Mouse (Mus musculus) forebrain, postnatal 0 days (tissue): Measurements from ENCODE around the gene Poln. TPM values are rescaled to one million over a fixed set of nuclear protein-coding genes. Genes with fewer than 3 reads are reported as not detected.

ENCODE experiments used
- ATAC-seq: fragments of 200-750 bp; cut with Nextera tagmentation; 2 replicates; pipeline ENCODE4 v1.8.0; 2017; ENCODE audit warnings: mild to moderate bottlenecking, moderate library complexity
- DNase-seq: peaks from one replicate; pipeline ENCODE4 v3.0.0-alpha.2; 2015
- H3K27ac ChIP-seq: fragments of 300-500 bp; sonication (generic); 2 replicates; pipeline ENCODE4 v1.5.1; 2014; ENCODE audit warnings: low read depth, mild to moderate bottlenecking, antibody characterized with exemption, low read length, moderate library complexity, mixed read lengths
- H3K27me3 ChIP-seq: fragments of 300-500 bp; sonication (generic); 2 replicates; pipeline ENCODE4 v1.6.1; 2014; ENCODE audit warnings: mild to moderate bottlenecking, low read length, mixed read lengths; ENCODE audit not compliant: insufficient read depth
- H3K36me3 ChIP-seq: fragments of 300-500 bp; sonication (generic); 2 replicates; pipeline ENCODE4 v1.6.1; 2014; ENCODE audit warnings: mild to moderate bottlenecking, moderate library complexity; ENCODE audit not compliant: insufficient read depth
- H3K4me1 ChIP-seq: fragments of 300-500 bp; sonication (generic); 2 replicates; pipeline ENCODE4 v1.6.1; 2014; ENCODE audit warnings: antibody characterized with exemption; ENCODE audit not compliant: insufficient read depth
- H3K4me2 ChIP-seq: fragments of 300-500 bp; sonication (generic); 2 replicates; pipeline ENCODE4 v1.6.1; 2014; ENCODE audit warnings: low read depth, mild to moderate bottlenecking, moderate library complexity
- H3K4me3 ChIP-seq: fragments of 300-500 bp; sonication (generic); 2 replicates; pipeline ENCODE4 v1.5.1; 2014; ENCODE audit warnings: low read depth, low read length, mixed read lengths
- H3K9ac ChIP-seq: fragments of 300-500 bp; sonication (generic); 2 replicates; pipeline ENCODE4 v1.6.1; 2014; ENCODE audit warnings: mild to moderate bottlenecking
- H3K9me3 ChIP-seq: fragments of 300-500 bp; sonication (generic); 2 replicates; pipeline ENCODE4 v1.6.1; 2016; ENCODE audit warnings: low read length
- CTCF ChIP-seq: sonication (generic); IDR thresholded peaks from 2 replicates; pipeline ENCODE4 v1.5.1; 2016; ENCODE audit warnings: antibody characterized with exemption, control low read depth, low read depth
- WGBS: fragments of 180-500 bp; shearing (Covaris S2); extraction: QIAGEN DNeasy Blood & Tissue Kit; methylation state at CpG from one replicate; pipeline ENCODE4 v1.1.7; 2014; 5-methylcytosine and 5-hydroxymethylcytosine counted together
- polyA plus RNA-seq: library from polyadenylated mRNA; unstranded; fragments of >200 nt; fragmentation: Nextera tagmentation; extraction: Ambion mirVana; gene quantifications from 2 replicates; pipeline ENCODE4 v1.2.1, GENCODE M21; 2015
- total RNA-seq: library from RNA; depleted of rRNA; stranded (reverse); fragments of >200 nt; gene quantifications from 2 replicates; pipeline ENCODE4 v1.2.3, GENCODE M21; 2014

Gene Poln
- total and polyA plus RNA-seq, 2 experiments from 2014 or later: 0.05 to 0.48 TPM

DNA sequence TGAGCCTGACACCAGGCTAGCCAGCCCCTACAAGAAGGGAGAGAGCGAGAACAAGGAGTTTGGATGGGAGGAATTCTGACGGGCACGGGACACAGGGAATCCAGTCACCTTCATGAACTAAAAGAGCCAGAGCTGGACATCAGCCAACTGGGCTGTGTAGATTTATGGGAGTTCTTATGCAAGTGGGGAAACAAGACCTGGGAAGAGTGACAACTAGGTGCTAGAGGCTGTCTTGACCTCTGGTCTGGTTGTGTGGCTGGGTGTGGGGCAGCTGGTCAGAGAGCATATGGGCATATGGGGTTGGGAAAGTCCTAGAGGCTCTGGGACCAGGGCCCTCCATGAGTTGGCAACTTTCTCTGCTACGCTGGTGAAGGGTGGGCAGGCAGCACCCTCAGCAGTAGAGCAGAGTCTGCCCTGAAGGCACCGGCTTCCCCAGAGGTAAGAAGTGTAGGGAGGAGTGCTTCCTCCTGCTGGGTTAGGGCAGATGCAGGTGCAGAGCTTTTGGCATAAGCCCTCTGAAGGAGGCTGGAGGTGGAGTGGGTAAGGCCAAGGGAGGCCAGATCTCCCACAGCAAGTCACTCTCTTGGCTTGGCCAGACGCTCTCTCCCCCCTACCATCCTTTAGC is 169.7 kb downstream of the Poln start:
- Histone ChIP-seq H3K9ac (no peak overlapping the region), H3K36me3 (peaks cover 39% of the 10 kb centered on the region; the same call in 1 of the 2 replicates), H3K27ac (no peak overlapping the region), H3K27me3 (no peaks in the 10 kb centered on the region), H3K4me3 (no peak overlapping the region), H3K4me1 (peaks cover 30% of the 10 kb centered on the region), H3K4me2 (peak overlapping the region; percentile 78), H3K9me3 (no peaks in the 10 kb centered on the region)
- ATAC-seq: no peak
- DNase-seq: no peak
- no peak for TF ChIP-seq CTCF
- WGBS: 77% methylated on average over 6 of the region's 6 CpGs

DNA sequence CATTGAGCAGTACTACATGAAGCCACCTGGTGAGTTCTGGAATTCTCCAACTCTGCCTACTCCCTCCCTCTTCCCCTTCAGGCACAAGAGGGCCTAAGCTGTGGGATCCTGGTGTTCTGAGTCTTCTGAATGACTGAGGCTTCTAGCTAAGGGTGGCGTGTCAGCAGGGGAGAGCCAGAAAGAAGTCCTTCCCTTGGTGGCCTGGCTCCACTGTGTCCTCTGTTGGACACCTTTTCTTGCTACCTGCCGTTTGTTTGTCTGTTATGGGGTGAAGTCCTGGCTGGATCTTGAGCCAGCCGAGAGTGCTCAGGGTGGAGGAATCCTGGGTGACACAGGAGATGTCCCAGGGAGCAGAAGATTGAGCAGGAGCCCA is 170.8 kb downstream of the Poln start:
- no peak for TF ChIP-seq CTCF
- ATAC-seq: no peak
- Histone ChIP-seq H3K9me3 (no peaks in the 10 kb centered on the region), H3K4me2 (peak overlapping the region; percentile 78), H3K36me3 (peaks cover 33% of the 10 kb centered on the region; the same call in 1 of the 2 replicates), H3K4me3 (peak overlapping the region; percentile 71), H3K4me1 (peaks cover 30% of the 10 kb centered on the region), H3K9ac (0 out of 2 replicates have a peak overlapping the region, but pooled peaks have one; percentile 87), H3K27me3 (no peaks in the 10 kb centered on the region), H3K27ac (no peak overlapping the region)
- no peak for DNase-seq
- WGBS: 84% methylated on average over 3 of the region's 3 CpGs

DNA sequence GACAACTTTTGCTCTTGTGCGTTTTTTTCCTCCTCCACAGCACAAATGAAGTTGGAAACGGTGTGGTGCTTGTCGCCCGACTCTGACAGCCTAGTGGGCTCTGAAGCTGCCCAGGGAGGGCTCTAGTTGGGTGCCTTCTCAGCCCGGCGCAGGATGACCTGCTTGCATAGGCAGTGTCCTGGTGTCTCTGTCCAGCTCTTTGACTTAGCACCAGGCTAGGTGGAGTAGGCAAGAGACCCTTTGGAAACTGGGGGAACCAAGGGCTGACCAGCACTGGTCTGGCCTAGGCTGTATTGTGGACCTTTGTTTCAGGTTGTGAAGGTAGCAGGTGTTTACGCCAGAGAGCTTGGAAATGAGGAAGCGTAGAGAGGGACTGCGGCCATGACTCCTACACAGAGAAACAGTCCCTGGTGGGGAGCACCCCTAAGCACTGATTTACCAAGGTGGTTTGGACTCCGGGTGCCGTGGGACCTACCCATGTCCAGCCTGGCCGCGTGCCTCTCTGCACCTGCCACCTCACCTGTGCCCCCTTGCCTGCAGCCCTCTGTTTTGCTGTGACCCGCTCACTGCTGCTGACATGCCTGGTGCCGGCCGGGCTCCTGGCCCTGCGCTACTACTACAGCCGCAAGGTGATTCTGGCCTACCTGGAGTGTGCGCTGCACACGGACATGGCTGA is 171.3 kb downstream of the Poln start:
- no peak for TF ChIP-seq CTCF
- H3K4me1 ChIP-seq: peaks cover 30% of the 10 kb centered on the region
- no peak for DNase-seq
- H3K4me3 ChIP-seq: peak overlapping the region; percentile 71
- ATAC-seq: no peak
- 70% methylated on average over 20 of the region's 20 CpGs for WGBS
- H3K4me2 ChIP-seq: peak overlapping the region; percentile 78
- no peaks in the 10 kb centered on the region for H3K9me3 ChIP-seq
- H3K27me3 ChIP-seq: no peaks in the 10 kb centered on the region
- peaks cover 33% of the 10 kb centered on the region; the same call in 1 of the 2 replicates for H3K36me3 ChIP-seq
- peak overlapping the region; percentile 87 for H3K9ac ChIP-seq
- H3K27ac ChIP-seq: no peak overlapping the region

DNA sequence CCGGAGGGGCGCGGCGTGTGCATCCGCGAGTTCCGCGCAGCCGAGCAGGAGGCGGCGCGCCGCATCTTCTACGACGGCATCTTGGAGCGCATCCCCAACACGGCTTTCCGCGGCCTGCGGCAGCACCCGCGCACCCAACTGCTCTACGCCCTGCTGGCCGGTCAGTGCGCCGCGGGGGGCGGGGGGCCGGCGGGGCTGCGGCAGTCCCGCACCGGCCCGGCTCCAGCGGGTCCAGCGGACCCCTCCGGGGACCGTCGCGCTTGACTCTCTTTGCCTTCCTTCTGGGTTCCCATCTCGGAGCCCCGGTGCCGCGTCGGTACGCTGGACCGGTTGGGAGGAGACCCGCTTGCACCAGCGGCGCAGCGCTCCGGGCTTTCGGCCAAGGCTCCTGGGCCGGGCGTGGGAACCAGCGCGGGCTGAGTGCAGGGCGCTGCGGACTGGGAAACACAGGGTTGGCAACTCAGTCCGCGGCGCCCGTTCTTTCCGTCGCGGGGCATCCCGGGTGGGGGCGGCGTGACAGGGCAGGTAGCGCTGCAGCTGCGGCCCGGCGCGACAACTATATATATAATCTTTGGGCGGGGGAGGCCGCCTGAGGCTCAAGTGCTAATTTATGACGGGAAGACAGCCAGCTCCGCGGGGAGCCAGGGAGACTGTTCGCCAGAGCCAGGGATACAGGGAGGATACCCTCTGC is 172.1 kb downstream of the Poln start:
- H3K9me3 ChIP-seq: no peaks in the 10 kb centered on the region
- H3K9ac ChIP-seq: peak overlapping the region; percentile 87
- H3K4me2 ChIP-seq: peak overlapping the region; percentile 78
- peaks cover 32% of the 10 kb centered on the region; the same call in 1 of the 2 replicates for H3K36me3 ChIP-seq
- peak overlapping the region; percentile 96 for H3K27ac ChIP-seq
- DNase-seq (peak; percentile 73), ATAC-seq (peak; percentile 40)
- H3K4me1 ChIP-seq: peaks cover 30% of the 10 kb centered on the region
- WGBS: 2% methylated on average over 61 of the region's 80 CpGs
- peak overlapping the region; percentile 71 for H3K4me3 ChIP-seq
- H3K27me3 ChIP-seq: no peaks in the 10 kb centered on the region
- TF ChIP-seq CTCF: no peak

DNA sequence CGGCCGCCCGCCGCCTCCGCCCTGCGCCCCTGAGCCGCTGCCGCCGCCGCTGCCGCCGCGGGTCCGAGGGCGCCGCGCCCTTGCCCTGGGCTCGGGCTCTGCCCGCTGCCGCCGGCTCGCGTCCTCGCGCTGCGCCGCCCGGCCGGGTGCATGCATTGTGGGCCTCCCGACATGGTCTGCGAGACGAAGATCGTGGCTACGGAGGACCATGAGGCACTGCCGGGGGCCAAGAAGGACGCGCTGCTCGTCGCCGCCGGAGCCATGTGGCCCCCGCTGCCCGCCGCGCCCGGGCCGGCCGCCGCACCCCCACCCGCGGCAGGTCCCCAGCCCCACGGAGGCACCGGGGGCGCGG is 172.6 kb downstream of the Poln start:
- Histone ChIP-seq H3K9ac (peak overlapping the region; percentile 87), H3K27me3 (no peaks in the 10 kb centered on the region), H3K4me2 (peak overlapping the region; percentile 78), H3K4me1 (peaks cover 30% of the 10 kb centered on the region), H3K4me3 (peak overlapping the region; percentile 71), H3K36me3 (peaks cover 28% of the 10 kb centered on the region; the same call in 1 of the 2 replicates), H3K9me3 (no peaks in the 10 kb centered on the region), H3K27ac (peak overlapping the region; percentile 96)
- no peak for TF ChIP-seq CTCF
- WGBS: under 1% methylated on average over 50 of the region's 55 CpGs
- DNase-seq (no peak), ATAC-seq (peak; percentile 32)

DNA sequence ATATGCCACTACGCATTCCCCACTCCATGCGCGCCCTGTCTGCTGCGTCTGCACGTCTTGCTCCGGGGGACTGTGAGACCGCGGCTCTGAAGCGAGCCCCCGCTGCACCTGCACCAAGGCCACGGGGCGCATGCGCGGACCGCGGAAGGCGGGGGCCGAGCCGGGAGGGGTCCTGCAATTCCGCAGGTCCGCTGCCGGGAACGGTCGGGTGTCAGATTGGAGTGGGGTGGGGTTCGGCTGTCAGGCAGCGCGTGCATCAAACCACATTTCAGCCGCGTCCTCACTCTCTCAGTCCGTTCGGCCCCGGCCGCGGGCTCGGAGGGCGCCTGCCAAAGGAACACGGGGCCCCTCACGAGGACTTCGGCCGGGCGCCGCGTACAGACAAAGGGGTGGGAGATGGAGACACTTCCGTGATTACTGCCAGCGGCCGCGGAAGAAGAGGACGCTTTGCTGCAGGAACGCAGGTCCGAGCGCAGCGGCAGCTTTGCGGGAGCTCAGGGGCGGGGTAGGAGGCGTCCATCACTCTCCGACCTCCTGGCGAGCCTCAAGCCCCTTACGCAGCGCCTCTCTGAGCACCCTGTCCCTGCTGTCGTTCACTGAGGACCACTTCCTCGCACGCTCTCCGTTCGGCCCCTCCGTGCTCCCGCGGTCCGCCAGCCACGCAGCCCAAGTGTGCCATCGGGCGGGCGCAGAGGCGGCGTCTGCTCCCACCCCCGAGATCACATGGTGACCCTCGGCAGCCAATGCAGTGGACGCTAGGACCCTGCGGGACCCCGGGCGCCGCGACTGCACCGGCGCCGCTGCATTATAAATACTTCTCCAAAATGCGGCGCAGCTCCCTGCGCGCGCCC is 173.2 kb downstream of the Poln start, which contains the start of gene Nat8l:
Gene Nat8l, plus strand, starts transcription at position 142 of the 851 bp plus-strand sequence.
- peak; percentile 93 for DNase-seq
- no peak; the same call in 1 of the 2 replicates for TF ChIP-seq CTCF
- H3K4me1 ChIP-seq: peaks cover 30% of the 10 kb centered on the region
- no peaks in the 10 kb centered on the region for H3K9me3 ChIP-seq
- peak; percentile 93 for ATAC-seq
- H3K36me3 ChIP-seq: peaks cover 22% of the 10 kb centered on the region; the same call in 1 of the 2 replicates
- peak within 1 kb of the TSS; percentile 78 for H3K4me2 ChIP-seq
- H3K4me3 ChIP-seq: peak within 1 kb of the TSS; percentile 71
- peak within 1 kb of the TSS; percentile 96 for H3K27ac ChIP-seq
- H3K9ac ChIP-seq: peak within 1 kb of the TSS; percentile 87
- H3K27me3 ChIP-seq: no peaks in the 10 kb centered on the region
- WGBS: under 1% methylated on average over 90 of the region's 90 CpGs
